ENCODE assay signal across 9 mouse cellular contexts in genomic region chr3:108458866-108459265, GRCm38 (mm10). TPM values are rescaled to one million over a fixed set of nuclear protein-coding genes. Genes with fewer than 3 reads are reported as not detected.
DNase-seq lines count a peak whose midpoint lies in the region; ATAC-seq and TF ChIP-seq lines count a peak whose summit lies in the region.
"Had no signal": no experiment of that assay in that cellular context is flagged by ENCODE, and none has a peak within 500 bp of the region (broad histone marks: within the 10 kb centered on the region; RNA-seq: fewer than 3 reads in every experiment).

No protein-coding gene starts in this region.

- no peaks in the 10 kb centered on the region for H3K9me3 ChIP-seq in kidney, embryonic 15.5 days (replicated peaks)
- no peaks in the 10 kb centered on the region for H3K9me3 ChIP-seq in forebrain, embryonic 13.5 days (replicated peaks)
- H3K9me3 ChIP-seq: megakaryocyte, embryonic 14.5 days had no signal

- TF ChIP-seq POLR2A in bone marrow, adult 2 months (IDR thresholded peaks at IDR 0.05; ENCODE audit: borderline replicate concordance, control insufficient read depth, low read depth, low read length): no peak

- 28% methylated on average over 10 of the region's 10 CpGs for WGBS in bone marrow, adult 2 months
- WGBS in kidney, embryonic 15.5 days: 28% methylated on average over 10 of the region's 10 CpGs
- 45% methylated on average over 10 of the region's 10 CpGs for WGBS in forebrain, embryonic 13.5 days

- H3K4me3 ChIP-seq in bone marrow, adult 2 months (replicated peaks; ENCODE audit: control insufficient read depth, low read depth, low read length): peak overlapping the region; percentile 33
- 0 out of 2 replicates have a peak overlapping the region, but pooled peaks have one; percentile 1 for H3K4me3 ChIP-seq in kidney, embryonic 15.5 days (replicated peaks)
- no peak overlapping the region for H3K4me3 ChIP-seq in forebrain, embryonic 13.5 days

- peak overlapping the region; percentile 26 for H3K4me2 ChIP-seq in kidney, embryonic 15.5 days
- no peak overlapping the region; the same call in 1 of the 2 replicates for H3K4me2 ChIP-seq in forebrain, embryonic 13.5 days

- H3K27me3 ChIP-seq in kidney, embryonic 15.5 days: no peaks in the 10 kb centered on the region
- H3K27me3 ChIP-seq in forebrain, embryonic 13.5 days: no peaks in the 10 kb centered on the region

- ATAC-seq in kidney, embryonic 15.5 days (replicated peaks; ENCODE audit: low FRiP score): peak; percentile 66; the same call in 1 of the 2 replicates
- no peak for ATAC-seq in forebrain, embryonic 13.5 days

- H3K36me3 ChIP-seq in kidney, embryonic 15.5 days: no peaks in the 10 kb centered on the region
- H3K36me3 ChIP-seq in forebrain, embryonic 13.5 days (ENCODE audit: poor library complexity, severe bottlenecking): no peaks in the 10 kb centered on the region

- intact Hi-C loops in left cerebral cortex, postnatal 4 days (cut with DNase I): no loop called here
- intact Hi-C loops in left cerebral cortex, postnatal 36 days (cut with DNase I): no loop called here
- intact Hi-C loops in gastrocnemius, postnatal 36 days (cut with DNase I): no loop called here

- TF ChIP-seq CTCF in bone marrow, adult 2 months (IDR thresholded peaks at IDR 0.05; ENCODE audit: control insufficient read depth, insufficient read depth, low read length): peak; percentile 44

- no peak overlapping the region for H3K27ac ChIP-seq in bone marrow, adult 2 months (ENCODE audit: control insufficient read depth, insufficient read depth, low read depth, low read length, poor library complexity)
- no peak overlapping the region for H3K27ac ChIP-seq in kidney, embryonic 15.5 days
- no peak overlapping the region for H3K27ac ChIP-seq in forebrain, embryonic 13.5 days

- no peak overlapping the region for H3K9ac ChIP-seq in kidney, embryonic 15.5 days
- H3K9ac ChIP-seq in forebrain, embryonic 13.5 days: no peak overlapping the region

- no peaks in the 10 kb centered on the region; the same call in 1 of the 2 replicates for H3K4me1 ChIP-seq in bone marrow, adult 2 months (ENCODE audit: control insufficient read depth, insufficient read depth, low read length)
- H3K4me1 ChIP-seq in kidney, embryonic 15.5 days: peaks cover 5% of the 10 kb centered on the region; the same call in 1 of the 2 replicates
- no peaks in the 10 kb centered on the region for H3K4me1 ChIP-seq in forebrain, embryonic 13.5 days

- peak; percentile 15 for DNase-seq in left cerebral cortex, postnatal 4 days
- no peak for DNase-seq in left cerebral cortex, postnatal 36 days (ENCODE audit: low spot score in 2 of 2)
- DNase-seq in lung, postnatal 4 days: peak; percentile 46 to 47
- peak; percentile 31 for DNase-seq in urinary bladder, adult 2 months (ENCODE audit: low spot score)
- DNase-seq in gastrocnemius, postnatal 36 days: no peak

RNA-seq across cellular contexts. Expression of gene Sars, which starts 13.9 kb away (rescaled TPM):
- 100 to 1,000 TPM; 194 to 199 TPM for total RNA-seq in left cerebral cortex, postnatal 4 days (2021)
- total RNA-seq in left cerebral cortex, postnatal 36 days (2021): 100 to 1,000 TPM; 202 to 231 TPM
- polyA plus RNA-seq in bone marrow, adult 2 months (2011; ENCODE audit: insufficient read depth, insufficient read length, low replicate concordance, missing spikeins): 43.5 and 69.1 TPM in 2 replicates
- 126 and 131 TPM in 2 replicates for polyA plus RNA-seq in kidney, embryonic 15.5 days (2015; fragmentation: Nextera tagmentation; extraction: Ambion mirVana)
- 64.1 and 86.7 TPM in 2 replicates for polyA plus RNA-seq in urinary bladder, adult 2 months (2012; rRNA removed)
- polyA plus RNA-seq in forebrain, embryonic 13.5 days (2015; fragmentation: Nextera tagmentation; extraction: Ambion mirVana): 196 and 205 TPM in 2 replicates
- 100 to 1,000 TPM; 114 to 119 TPM for total RNA-seq in gastrocnemius, postnatal 36 days (2021)

RNA-seq across cellular contexts. Expression of gene Celsr2, which starts 43.5 kb away (rescaled TPM):
- total RNA-seq in left cerebral cortex, postnatal 4 days (2021): 100 to 1,000 TPM; 136 to 149 TPM
- total RNA-seq in left cerebral cortex, postnatal 36 days (2021): 100 to 1,000 TPM; 168 to 174 TPM
- polyA plus RNA-seq in bone marrow, adult 2 months (2011; ENCODE audit: insufficient read depth, insufficient read length, low replicate concordance, missing spikeins): 0.75 and 1.5 TPM in 2 replicates
- polyA plus RNA-seq in kidney, embryonic 15.5 days (2015; fragmentation: Nextera tagmentation; extraction: Ambion mirVana): 19.3 and 21.6 TPM in 2 replicates
- 4.6 and 7.2 TPM in 2 replicates for polyA plus RNA-seq in urinary bladder, adult 2 months (2012; rRNA removed)
- 45.3 and 56.9 TPM in 2 replicates for polyA plus RNA-seq in forebrain, embryonic 13.5 days (2015; fragmentation: Nextera tagmentation; extraction: Ambion mirVana)
- 1 to 10 TPM; 6.4 to 8.2 TPM for total RNA-seq in gastrocnemius, postnatal 36 days (2021)

Comparison
In these comparisons a context has a peak if more than half of its experiments do, and no peak if none do; other contexts are left out.
1. DNase-seq: peak in left cerebral cortex, postnatal 4 days (single experiment), lung, postnatal 4 days (2 of 2) and urinary bladder, adult 2 months (single experiment); none in left cerebral cortex, postnatal 36 days (0 of 2) and gastrocnemius, postnatal 36 days (0 of 2).